Mouse (Mus musculus) layer of hippocampus, postnatal 10 days (tissue): Measurements from ENCODE around the gene Edc3. TPM values are rescaled to one million over a fixed set of nuclear protein-coding genes. Genes with fewer than 3 reads are reported as not detected.

Experiments used
- DNase-seq, 2 experiments: peaks; one replicate each; pipeline ENCODE4 v3.0.0; 2021; ENCODE audit warnings: low spot score in 2 of 2
- total RNA-seq, 2 experiments: library from RNA; stranded (reverse); gene quantifications; 2 replicates each; pipeline ENCODE4 v1.2.3; 2021

The Edc3 gene
- total RNA-seq, 2 experiments from 2014 or later: 14.6 to 16.0 TPM

DNA sequence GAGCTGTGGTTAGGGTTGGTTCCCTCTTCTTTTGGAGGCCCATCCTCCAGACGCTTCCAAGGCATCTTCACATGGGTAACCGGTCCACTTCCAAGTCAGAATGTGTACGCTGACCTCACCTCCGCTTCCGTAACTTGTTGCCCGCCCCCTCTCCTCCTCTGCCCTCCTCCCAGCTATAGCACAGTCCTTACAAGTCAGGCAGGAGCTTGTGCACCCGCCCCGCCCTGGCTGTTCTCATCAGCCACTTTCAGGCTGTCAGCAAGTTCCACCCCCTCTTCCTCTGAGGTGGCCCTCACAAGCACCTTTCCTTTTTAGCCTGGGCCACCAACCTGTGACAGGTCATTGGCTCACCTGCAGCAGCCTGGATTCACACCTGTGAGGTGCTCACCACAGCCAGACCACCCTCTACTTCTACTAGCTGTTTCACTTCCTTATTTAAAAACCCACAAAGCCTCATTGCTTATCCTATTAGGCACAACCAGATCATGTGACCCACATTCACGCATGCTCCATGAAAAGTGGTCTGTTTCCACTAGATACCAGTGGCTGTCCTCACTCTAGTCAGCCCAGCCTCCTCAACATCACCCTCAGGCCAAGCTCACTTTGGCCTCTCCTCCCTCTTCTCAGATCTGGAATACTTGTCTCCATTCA is 92.1 kb downstream of the Edc3 start:
- no peak for DNase-seq

Other genes starting within 250 kb of the Edc3 start
- gene Scamp5, start 240.5 kb upstream of the Edc3 start, total RNA-seq: 100 to 1,000 TPM; 345 to 387 TPM
- gene Rpp25, start 204.5 kb upstream of the Edc3 start, total RNA-seq: 10 to 100 TPM; 11.5 to 11.7 TPM
- 100 to 1,000 TPM; 486 to 497 TPM for gene Cox5a, start 187.3 kb upstream of the Edc3 start, total RNA-seq
- 10 to 100 TPM; 24.6 to 28.8 TPM for gene Fam219b, start 171.0 kb upstream of the Edc3 start, total RNA-seq
- 10 to 100 TPM; 70.4 to 76.5 TPM for gene Mpi, start 155.8 kb upstream of the Edc3 start, total RNA-seq
- 10 to 100 TPM; 28.9 to 33.3 TPM for gene Scamp2, start 147.6 kb upstream of the Edc3 start, total RNA-seq
- 10 to 100 TPM; 26.3 to 27.0 TPM for gene Ulk3, start 119.1 kb upstream of the Edc3 start, total RNA-seq
- 1 to 10 TPM; 1.9 to 2.6 TPM for gene Cplx3, start 102.3 kb upstream of the Edc3 start, total RNA-seq
- not detected for gene Lman1l, start 87.8 kb upstream of the Edc3 start, total RNA-seq
- 10 to 100 TPM; 56.6 to 59.0 TPM for gene Csk, start 54.9 kb upstream of the Edc3 start, total RNA-seq
- not detected for gene Cyp1a2, start 24.8 kb upstream of the Edc3 start, total RNA-seq
- under 1 TPM; 0.48 to 0.60 TPM for gene Cyp1a1, start 20.6 kb upstream of the Edc3 start, total RNA-seq
- gene Clk3, start 57.3 kb downstream of the Edc3 start, total RNA-seq: 10 to 100 TPM; 64.3 to 66.9 TPM
- gene Arid3b, start 128.3 kb downstream of the Edc3 start, total RNA-seq: 10 to 100 TPM; 10.0 to 11.8 TPM
- 10 to 100 TPM; 95.3 to 98.4 TPM for gene Ubl7, start 202.4 kb downstream of the Edc3 start, total RNA-seq
- 100 to 1,000 TPM; 100 to 104 TPM for gene Sema7a, start 231.6 kb downstream of the Edc3 start, total RNA-seq